Mouse (Mus musculus) ES-E14 (cell line): ENCODE results near the gene Gm5105. TPM values are rescaled to one million over a fixed set of nuclear protein-coding genes. Genes with fewer than 3 reads are reported as not detected.

Experiments used
- DNase-seq: peaks from one replicate; pipeline ENCODE4 v3.0.0-alpha.2; 2013; ENCODE audit warnings: low read depth, low spot score
- H3K27ac ChIP-seq: 2 replicates; pipeline ENCODE4 v1.5.1; 2012; ENCODE audit warnings: low read depth, mild to moderate bottlenecking, low read length, moderate library complexity, mixed read lengths; ENCODE audit not compliant: poor library complexity, insufficient read depth, severe bottlenecking
- H3K36me3 ChIP-seq: 2 replicates; pipeline ENCODE4 v1.6.1; 2012; ENCODE audit warnings: mild to moderate bottlenecking, low read length, moderate library complexity, mixed read lengths; ENCODE audit not compliant: control insufficient read depth, poor library complexity, insufficient read depth, severe bottlenecking
- H3K4me1 ChIP-seq, 2 experiments: fragments of 150-350 bp in 1 of 2; sonication (generic) in 1 of 2; 2 replicates each; pipeline ENCODE4 v1.6.1; 2012; ENCODE audit warnings: low read length in 2 of 2, mild to moderate bottlenecking in 1 of 2, mixed read lengths in 1 of 2; ENCODE audit not compliant: control insufficient read depth in 2 of 2, insufficient read depth in 2 of 2, poor library complexity in 1 of 2
- H3K4me3 ChIP-seq, 2 experiments: fragments of 150-350 bp in 1 of 2; sonication (generic) in 1 of 2; 2 replicates each; pipeline ENCODE4 v1.5.1; 2012; ENCODE audit warnings: low read length in 2 of 2, low read depth in 1 of 2, mild to moderate bottlenecking in 1 of 2, mixed read lengths in 1 of 2; ENCODE audit not compliant: insufficient read depth in 1 of 2, poor library complexity in 1 of 2, severe bottlenecking in 1 of 2
- H3K9ac ChIP-seq: 2 replicates; pipeline ENCODE4 v1.6.1; 2012; ENCODE audit warnings: low read depth, mild to moderate bottlenecking, low read length, mixed read lengths; ENCODE audit not compliant: poor library complexity, insufficient read depth, severe bottlenecking
- H3K9me3 ChIP-seq: fragments of 150-350 bp; sonication (generic); 2 replicates; pipeline ENCODE4 v1.6.1; 2012; ENCODE audit warnings: low read depth, mild to moderate bottlenecking, low read length; ENCODE audit not compliant: control insufficient read depth, insufficient read depth
- CHD2 ChIP-seq: IDR thresholded peaks from 2 replicates; pipeline ENCODE4 v1.6.1; 2014; ENCODE audit warnings: mild to moderate bottlenecking, low read depth, low read length, inconsistent platforms
- HCFC1 ChIP-seq: IDR thresholded peaks from 2 replicates; pipeline ENCODE4 v1.6.1; 2012; ENCODE audit warnings: low read length, inconsistent platforms, borderline replicate concordance; ENCODE audit not compliant: insufficient read depth
- MAFK ChIP-seq: IDR thresholded peaks from 2 replicates; pipeline ENCODE4 v1.6.1; 2014; ENCODE audit warnings: mild to moderate bottlenecking, low read depth, low read length, inconsistent platforms; ENCODE audit not compliant: insufficient read depth
- ZC3H11A ChIP-seq: IDR thresholded peaks from 2 replicates; pipeline ENCODE4 v1.6.1; 2012; ENCODE audit warnings: low read depth, mild to moderate bottlenecking, inconsistent platforms, low read length, borderline replicate concordance
- ZNF384 ChIP-seq: IDR thresholded peaks from 2 replicates; pipeline ENCODE4 v1.6.1; 2012; ENCODE audit warnings: low read depth, low read length, inconsistent platforms
- in situ Hi-C, 2 experiments: fragments of 600-800 bp; cut with MboI; formaldehyde crosslinking; loops; one replicate each; pipeline ENCODE4 v1.15.1; 2025; ENCODE audit warnings: low sequenced_read_pairs in 2 of 2, inconsistent platforms in 1 of 2; ENCODE audit not compliant: unreplicated experiment in 2 of 2
- total RNA-seq: library from RNA; depleted of rRNA; stranded (reverse); fragments of 300-350 nt; gene quantifications from 2 replicates; pipeline ENCODE4 v1.2.3, GENCODE M21; 2012

The Gm5105 gene
- total RNA-seq, 1 experiment = not detected

- no peaks in the 10 kb centered on the region for H3K36me3 ChIP-seq
- H3K9me3 ChIP-seq = no peaks in the 10 kb centered on the region
- no peak overlapping the region for H3K27ac ChIP-seq
- no peak overlapping the region for H3K9ac ChIP-seq
- in situ Hi-C loops = no loop called here
- DNase-seq = no peak
- no peaks in the 10 kb centered on the region for H3K4me1 ChIP-seq
- TF ChIP-seq ZNF384 = no peak
- no peak for TF ChIP-seq MAFK
- no peak for TF ChIP-seq ZC3H11A
- no peak for TF ChIP-seq CHD2
- no peak for TF ChIP-seq HCFC1
- H3K4me3 ChIP-seq = no peak overlapping the region
Measured at GRCm38 (mm10) chr3:138096263-138097028, 29.3 kb upstream of the Gm5105 start.

- in situ Hi-C loops = no loop called here
- H3K9ac ChIP-seq = no peak overlapping the region
- H3K4me3 ChIP-seq = no peak overlapping the region
- H3K9me3 ChIP-seq = no peaks in the 10 kb centered on the region
- H3K36me3 ChIP-seq = no peaks in the 10 kb centered on the region
- no peak for DNase-seq
- no peak overlapping the region for H3K27ac ChIP-seq
- TF ChIP-seq MAFK = no peak
- TF ChIP-seq CHD2 = no peak
- no peak for TF ChIP-seq ZC3H11A
- no peak for TF ChIP-seq HCFC1
- no peak for TF ChIP-seq ZNF384
- H3K4me1 ChIP-seq = no peaks in the 10 kb centered on the region
Measured at GRCm38 (mm10) chr3:138095718-138096117, 28.5 kb upstream of the Gm5105 start.

- no peak for DNase-seq
- in situ Hi-C loops = no loop called here
- TF ChIP-seq CHD2 (no peak), MAFK (no peak), HCFC1 (no peak), ZNF384 (no peak), ZC3H11A (no peak)
Measured at GRCm38 (mm10) chr3:138095301-138095700, 28.1 kb upstream of the Gm5105 start.

GRCm38 (mm10) chr3:138083896-138084295 is 16.7 kb upstream of the Gm5105 start:
- in situ Hi-C loops = no loop called here
- Histone ChIP-seq H3K9me3 (no peaks in the 10 kb centered on the region), H3K36me3 (no peaks in the 10 kb centered on the region), H3K9ac (no peak overlapping the region), H3K27ac (no peak overlapping the region), H3K4me3 (no peak overlapping the region), H3K4me1 (no peaks in the 10 kb centered on the region)
- TF ChIP-seq ZC3H11A (no peak), ZNF384 (no peak), CHD2 (no peak), HCFC1 (no peak), MAFK (no peak)
- DNase-seq = no peak

More at GRCm38 (mm10) chr3:138095301-138095700, 28.1 kb upstream of the Gm5105 start:
- H3K36me3 ChIP-seq = no peaks in the 10 kb centered on the region
- no peaks in the 10 kb centered on the region for H3K4me1 ChIP-seq
- H3K9ac ChIP-seq = no peak overlapping the region
- H3K9me3 ChIP-seq = no peaks in the 10 kb centered on the region
- no peak overlapping the region for H3K4me3 ChIP-seq
- H3K27ac ChIP-seq = no peak overlapping the region
